Mouse (Mus musculus): ENCODE results near the gene Tfcp2.

- TF ChIP-seq CTCF (IDR thresholded peaks at IDR 0.05; ENCODE audit: low read depth) = peak; percentile 56
- no peak for TF ChIP-seq EP300 (IDR thresholded peaks at IDR 0.05; ENCODE audit: low read depth)
Measured at GRCm38 (mm10) chr15:100600047-100600695, 48.4 kb upstream of the Tfcp2 start.

Data from heart, postnatal 0 days (tissue).